Mouse (Mus musculus) left cerebral cortex, postnatal 10 days (tissue): ENCODE measurements around the gene Rasgef1a. TPM values are rescaled to one million over a fixed set of nuclear protein-coding genes. Genes with fewer than 3 reads are reported as not detected.

Experiments
- DNase-seq, 2 experiments: peaks; one replicate each; pipeline ENCODE4 v3.0.0; 2021 to 2022; ENCODE audit warnings: low spot score in 2 of 2, mixed read lengths in 1 of 2; ENCODE audit errors: extremely low spot score in 1 of 2
- intact Hi-C: fragments of 180-260 bp; cut with DNase I; formaldehyde crosslinking; loops from one replicate; pipeline ENCODE4 v1.15.1; 2025
- microRNA-seq: library from miRNA; unstranded; fragments of <30 nt; microRNA quantifications from one replicate; pipeline ENCODE4 v1.2.0, GENCODE M21; 2022
- total RNA-seq, 2 experiments: library from RNA; stranded (reverse); gene quantifications; 2 replicates each; pipeline ENCODE4 v1.2.3; 2021

Rasgef1a gene
- total RNA-seq, 2 experiments from 2014 or later = 79.8 to 88.2 TPM

GRCm38 (mm10) chr6:118090827-118091226 lies 79.6 kb downstream of the Rasgef1a start:
- DNase-seq = no peak
- intact Hi-C loops = no loop called here

GRCm38 (mm10) chr6:118097765-118098365 lies 86.6 kb downstream of the Rasgef1a start:
- intact Hi-C loops = loop anchor here (5.0 kb wide), 1 partner anchor 166 kb away; no protein-coding TSS in a partner anchor
- DNase-seq = no peak

GRCm38 (mm10) chr6:118099311-118099802 lies 88.1 kb downstream of the Rasgef1a start:
- DNase-seq = peak in 1 of 2 experiments; percentile 30
- intact Hi-C loops = loop anchor here (5.0 kb wide), 1 partner anchor 167 kb away; no protein-coding TSS in a partner anchor

GRCm38 (mm10) chr6:118111810-118112209 lies 100.6 kb downstream of the Rasgef1a start:
- intact Hi-C loops = no loop called here
- no peak for DNase-seq

GRCm38 (mm10) chr6:118122767-118123166 lies 111.5 kb downstream of the Rasgef1a start:
- DNase-seq = no peak
- intact Hi-C loops = no loop called here

- DNase-seq = no peak
- intact Hi-C loops = no loop called here
Observed at GRCm38 (mm10) chr6:118126577-118126976, 115.3 kb downstream of the Rasgef1a start.

- intact Hi-C loops = no loop called here
Observed at GRCm38 (mm10) chr6:118127198-118127597, 116.0 kb downstream of the Rasgef1a start.

GRCm38 (mm10) chr6:118127827-118128487 lies 116.7 kb downstream of the Rasgef1a start:
- DNase-seq = no peak
- intact Hi-C loops = no loop called here

More at GRCm38 (mm10) chr6:118127198-118127597, 116.0 kb downstream of the Rasgef1a start:
- DNase-seq = no peak

GRCm38 (mm10) chr6:118130022-118130421 lies 118.8 kb downstream of the Rasgef1a start:
- intact Hi-C loops = no loop called here
- no peak for DNase-seq

GRCm38 (mm10) chr6:118134461-118134860 lies 123.2 kb downstream of the Rasgef1a start:
- intact Hi-C loops = no loop called here
- no peak for DNase-seq

- intact Hi-C loops = no loop called here
- DNase-seq = no peak
Observed at GRCm38 (mm10) chr6:118137148-118137547, 125.9 kb downstream of the Rasgef1a start.

- intact Hi-C loops = no loop called here
- DNase-seq = peak; percentile 81 to 93
Observed at GRCm38 (mm10) chr6:118138731-118139709, 127.8 kb downstream of the Rasgef1a start, which contains the start of gene Csgalnact2. Gene Csgalnact2, minus strand, starts transcription at chr6:118139140.

- intact Hi-C loops = no loop called here
- DNase-seq = no peak
Observed at GRCm38 (mm10) chr6:118140961-118141360, 129.7 kb downstream of the Rasgef1a start.

Small RNA genes within 50 kb of the gene (microRNA-seq; reads per million reads assigned to microRNA genes)
- 28.2 reads per million, percentile 45 among the genes with 10 or more reads in this experiment for gene Mir7044

Other genes with a start within 250 kb of the Rasgef1a start
- gene Zfp637, start 170.3 kb upstream of the Rasgef1a start, total RNA-seq = 10 to 100 TPM; 64.1 to 71.1 TPM
- 10 to 100 TPM; 31.6 to 38.5 TPM for gene Zfp239, start 149.3 kb upstream of the Rasgef1a start, total RNA-seq
- 100 to 1,000 TPM; 144 to 146 TPM for gene Hnrnpf, start 111.1 kb upstream of the Rasgef1a start, total RNA-seq
- not detected for gene Fxyd4, start 73.7 kb upstream of the Rasgef1a start, total RNA-seq
- gene Csgalnact2, start 127.7 kb downstream of the Rasgef1a start, total RNA-seq = 10 to 100 TPM; 12.7 to 13.7 TPM
- 1 to 10 TPM; 7.1 to 8.5 TPM for gene Ret, start 186.3 kb downstream of the Rasgef1a start, total RNA-seq